Mouse (Mus musculus) erythroblast, embryonic 14.5 days (primary cell): ENCODE results near the gene Gtf2ird1.

ENCODE experiments used
- GATA1 ChIP-seq: IDR thresholded peaks from 2 replicates; pipeline ENCODE4 v1.6.1; 2012; ENCODE audit warnings: low read length, inconsistent platforms, mixed read lengths
- TAL1 ChIP-seq: IDR thresholded peaks from 3 replicates; pipeline ENCODE4 v1.6.1; 2012; ENCODE audit warnings: low read length, inconsistent platforms, mixed read lengths

- TF ChIP-seq GATA1: no peak
- no peak for TF ChIP-seq TAL1
Measured at GRCm38 (mm10) chr5:134321699-134322098, 134.8 kb downstream of the Gtf2ird1 start.
